Mouse (Mus musculus) liver, embryonic 13.5 days (tissue): ENCODE results near the gene Taf11. TPM values are rescaled to one million over a fixed set of nuclear protein-coding genes. Genes with fewer than 3 reads are reported as not detected.

ENCODE experiments used
- ATAC-seq: fragments of 200-750 bp; cut with Nextera tagmentation; 2 replicates; pipeline ENCODE4 v1.8.0; 2017; ENCODE audit warnings: low read depth, mild to moderate bottlenecking, moderate number of reproducible peaks, moderate library complexity
- DNase-seq: peaks from one replicate; pipeline ENCODE4 v3.0.0; 2022
- H3K27ac ChIP-seq: fragments of 300-500 bp; sonication (generic); 2 replicates; pipeline ENCODE4 v1.5.1; 2015; ENCODE audit warnings: moderate library complexity, mild to moderate bottlenecking, inconsistent platforms
- H3K27me3 ChIP-seq: fragments of 300-500 bp; sonication (generic); 2 replicates; pipeline ENCODE4 v1.6.1; 2015; ENCODE audit warnings: mild to moderate bottlenecking, inconsistent platforms
- H3K36me3 ChIP-seq: fragments of 300-500 bp; sonication (generic); 2 replicates; pipeline ENCODE4 v1.6.1; 2015; ENCODE audit warnings: mild to moderate bottlenecking, inconsistent platforms
- H3K4me1 ChIP-seq: fragments of 300-500 bp; sonication (generic); replicated peaks from 2 replicates; pipeline ENCODE4 v1.6.1; 2015; ENCODE audit warnings: inconsistent platforms
- H3K4me2 ChIP-seq: fragments of 300-500 bp; sonication (generic); 2 replicates; pipeline ENCODE4 v1.6.1; 2015; ENCODE audit warnings: inconsistent platforms, mild to moderate bottlenecking, moderate library complexity
- H3K4me3 ChIP-seq: fragments of 300-500 bp; sonication (generic); replicated peaks from 2 replicates; pipeline ENCODE4 v1.5.1; 2015; ENCODE audit warnings: mild to moderate bottlenecking, inconsistent platforms
- H3K9ac ChIP-seq: fragments of 300-500 bp; sonication (generic); 2 replicates; pipeline ENCODE4 v1.6.1; 2015; ENCODE audit warnings: mild to moderate bottlenecking, inconsistent platforms
- H3K9me3 ChIP-seq: fragments of 300-500 bp; sonication (generic); replicated peaks from 2 replicates; pipeline ENCODE4 v1.6.1; 2016; ENCODE audit warnings: inconsistent platforms
- WGBS: fragments of 180-500 bp; shearing (Covaris S2); methylation state at CpG from one replicate; pipeline ENCODE4 v1.1.7; 2015; ENCODE audit not compliant: insufficient replicate concordance; 5-methylcytosine and 5-hydroxymethylcytosine counted together
- polyA plus RNA-seq: library from polyadenylated mRNA; unstranded; fragments of >200 nt; fragmentation: Nextera tagmentation; extraction: Ambion mirVana; gene quantifications from 2 replicates; pipeline ENCODE4 v1.2.1, GENCODE M21; 2015

Taf11 gene
- polyA plus RNA-seq, 1 experiment from 2014 or later: 32.4 TPM

DNA sequence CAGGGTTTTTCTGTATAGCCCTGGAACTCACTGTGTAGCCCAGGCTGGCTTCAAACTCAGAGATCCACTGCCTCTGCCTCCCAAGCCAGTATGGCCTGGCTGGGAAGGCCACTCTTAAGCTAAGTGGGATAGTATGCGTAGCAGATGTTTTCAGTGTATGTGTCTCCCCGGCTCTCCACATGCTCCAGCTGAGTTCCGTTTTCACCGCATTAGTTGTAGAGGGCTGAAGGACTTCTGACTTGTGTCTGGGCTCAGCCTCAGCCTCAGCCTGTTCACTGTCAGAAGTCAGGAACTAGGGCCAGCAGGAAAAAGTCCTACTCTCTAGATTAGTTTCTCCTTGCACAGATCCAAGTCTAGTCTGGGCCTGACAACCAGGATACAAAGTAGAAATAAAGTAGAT is 6.7 kb upstream of the Taf11 start:
- no peaks in the 10 kb centered on the region for H3K9me3 ChIP-seq
- H3K36me3 ChIP-seq: no peaks in the 10 kb centered on the region
- ATAC-seq (no peak), DNase-seq (no peak)
- no peak overlapping the region for H3K4me3 ChIP-seq
- H3K4me1 ChIP-seq: peaks cover 15% of the 10 kb centered on the region
- 75% methylated on average over 4 of the region's 4 CpGs for WGBS
- H3K27ac ChIP-seq: no peak overlapping the region
- no peak overlapping the region for H3K4me2 ChIP-seq
- no peak overlapping the region for H3K9ac ChIP-seq
- no peaks in the 10 kb centered on the region for H3K27me3 ChIP-seq

DNA sequence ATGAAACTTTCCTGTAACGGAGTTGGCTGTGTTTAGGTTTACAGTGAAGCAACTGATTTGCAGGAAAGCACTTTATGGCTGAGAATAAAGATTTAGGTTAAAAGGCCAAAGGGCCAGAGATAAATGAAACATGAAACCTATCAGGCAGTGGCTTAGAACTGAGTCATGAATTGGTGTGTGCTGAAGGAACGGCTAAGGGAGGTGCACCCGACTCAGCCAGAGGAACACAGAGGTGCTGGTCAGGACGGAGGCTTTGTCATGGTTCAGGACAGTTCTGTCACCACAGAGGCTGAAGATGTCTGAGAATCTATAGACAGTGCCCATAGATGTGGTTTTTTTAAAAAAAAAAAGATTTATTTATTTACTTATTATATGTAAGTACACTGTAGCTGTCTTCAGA is 5.1 kb upstream of the Taf11 start:
- H3K36me3 ChIP-seq: no peaks in the 10 kb centered on the region
- H3K4me2 ChIP-seq: no peak overlapping the region
- ATAC-seq (no peak), DNase-seq (no peak)
- H3K4me1 ChIP-seq: peaks cover 21% of the 10 kb centered on the region
- H3K27ac ChIP-seq: no peak overlapping the region
- no peaks in the 10 kb centered on the region for H3K9me3 ChIP-seq
- WGBS: 77% methylated on average over 4 of the region's 4 CpGs
- H3K9ac ChIP-seq: no peak overlapping the region
- H3K4me3 ChIP-seq: no peak overlapping the region
- H3K27me3 ChIP-seq: no peaks in the 10 kb centered on the region

DNA sequence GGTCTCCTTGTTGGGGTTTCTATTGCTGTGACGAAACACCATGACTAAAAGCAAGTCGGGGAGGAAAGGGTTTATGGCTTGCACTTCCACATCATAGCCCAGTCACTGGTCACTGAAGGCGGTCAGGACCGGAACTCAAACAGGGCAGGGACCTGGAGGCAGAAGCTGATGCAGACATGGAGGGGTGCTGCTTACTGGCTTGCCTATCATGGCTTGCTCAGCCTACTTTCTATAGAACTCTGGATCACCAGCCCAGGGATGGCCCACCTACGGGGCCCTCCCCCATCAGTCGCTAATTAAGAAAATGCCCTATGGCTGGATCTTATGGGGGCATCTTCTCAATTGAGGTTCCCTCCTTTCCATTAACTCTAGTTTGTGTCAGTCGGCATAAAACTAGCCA is 1.7 kb upstream of the Taf11 start:
- Histone ChIP-seq H3K36me3 (no peaks in the 10 kb centered on the region), H3K4me3 (no peak overlapping the region), H3K27ac (no peak overlapping the region), H3K4me2 (no peak overlapping the region), H3K9ac (no peak overlapping the region), H3K27me3 (no peaks in the 10 kb centered on the region), H3K9me3 (no peaks in the 10 kb centered on the region), H3K4me1 (peaks cover 41% of the 10 kb centered on the region)
- no peak for DNase-seq
- WGBS: 66% methylated on average over 7 of the region's 7 CpGs
- no peak for ATAC-seq

DNA sequence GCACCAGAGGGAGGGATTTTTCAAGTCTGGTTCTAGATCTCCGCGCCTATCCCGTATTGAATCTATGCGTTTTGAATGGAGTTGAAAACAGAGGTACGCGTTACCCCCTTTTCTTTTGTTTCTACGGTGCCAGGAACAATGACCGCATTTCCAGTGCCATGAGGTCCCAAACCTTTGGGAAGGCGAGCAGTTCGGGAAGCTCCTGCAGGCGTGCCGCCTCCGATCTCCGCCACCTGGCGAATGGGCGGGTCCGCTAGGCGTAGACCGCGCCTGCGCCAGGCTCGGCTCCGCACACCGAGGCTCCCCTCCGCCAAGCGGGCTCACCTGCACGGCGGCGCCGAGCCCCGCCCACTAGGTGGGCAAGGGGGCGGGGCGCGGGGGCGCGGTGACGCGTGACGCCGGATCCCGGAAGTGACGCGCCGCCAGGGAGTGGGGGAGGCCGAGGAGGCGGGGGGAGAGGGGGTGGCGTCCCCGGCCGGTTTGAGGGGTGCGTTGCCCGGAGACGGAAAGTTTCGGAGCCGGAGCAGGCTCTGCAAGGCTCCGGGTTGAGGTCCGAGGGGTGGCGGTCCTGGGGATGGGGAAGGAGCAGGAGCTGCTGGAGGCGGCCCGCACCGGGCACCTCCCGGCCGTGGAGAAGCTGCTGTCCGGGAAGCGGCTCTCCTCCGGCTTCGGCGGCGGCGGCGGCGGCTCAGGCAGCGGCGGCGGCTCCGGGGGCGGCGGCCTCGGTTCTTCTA is 589 bp downstream of the Taf11 start, which contains the start of gene Anks1:
TSS of gene Anks1 (plus strand) at position 419 of the 734 bp plus-strand sequence.
- under 1% methylated on average over 76 of the region's 78 CpGs for WGBS
- peak within 1 kb of the TSS; percentile 92 for H3K9ac ChIP-seq
- H3K27ac ChIP-seq: peak within 1 kb of the TSS; percentile 89
- H3K9me3 ChIP-seq: no peaks in the 10 kb centered on the region
- ATAC-seq (peak; percentile 83), DNase-seq (peak; percentile 78)
- H3K4me1 ChIP-seq: peaks cover 49% of the 10 kb centered on the region
- H3K36me3 ChIP-seq: peaks cover 8% of the 10 kb centered on the region
- no peaks in the 10 kb centered on the region for H3K27me3 ChIP-seq
- peak within 1 kb of the TSS; percentile 99 for H3K4me2 ChIP-seq
- peak within 1 kb of the TSS; percentile 95 for H3K4me3 ChIP-seq

DNA sequence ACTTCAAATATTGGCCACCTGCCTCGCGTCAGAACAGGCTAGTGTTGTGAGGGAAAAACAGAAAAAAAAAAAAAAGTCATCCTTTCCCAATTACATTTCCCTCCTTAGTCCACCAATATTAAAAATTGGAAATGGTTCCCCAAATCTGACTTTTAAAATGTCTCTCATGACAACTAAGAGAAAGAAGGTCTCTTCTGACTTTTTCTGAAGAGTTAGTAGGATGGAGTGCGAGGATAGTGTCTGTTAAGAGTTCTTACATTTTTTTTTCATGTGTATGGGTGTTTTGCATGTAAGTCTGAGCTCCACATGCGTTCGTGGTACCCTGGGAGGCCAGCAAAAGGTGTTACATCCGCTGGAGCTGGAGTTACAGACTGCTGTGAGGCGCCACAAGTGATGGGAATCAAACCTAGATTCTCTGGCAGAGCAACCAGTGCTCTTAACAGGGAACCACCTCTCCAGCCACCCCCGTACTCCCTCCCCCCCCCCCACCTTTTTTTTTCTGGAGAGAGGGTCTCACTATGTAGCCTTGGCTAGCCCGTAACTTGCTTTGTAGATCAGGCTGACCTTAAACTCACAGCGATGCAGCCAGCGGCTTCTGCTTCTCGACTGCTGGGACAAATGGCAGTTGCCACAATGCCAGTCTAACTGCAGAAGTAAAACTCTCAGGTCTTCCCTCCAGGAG is 1.3 kb downstream of the Taf11 start:
- H3K27me3 ChIP-seq: no peaks in the 10 kb centered on the region
- peaks cover 49% of the 10 kb centered on the region for H3K4me1 ChIP-seq
- no peak for ATAC-seq
- WGBS: under 1% methylated on average over 12 of the region's 12 CpGs
- DNase-seq: peak; percentile 26
- peaks cover 13% of the 10 kb centered on the region for H3K36me3 ChIP-seq
- peak overlapping the region; percentile 92 for H3K9ac ChIP-seq
- H3K4me3 ChIP-seq: peak overlapping the region; percentile 95
- peak overlapping the region; percentile 89 for H3K27ac ChIP-seq
- peak overlapping the region; percentile 99 for H3K4me2 ChIP-seq
- no peaks in the 10 kb centered on the region for H3K9me3 ChIP-seq

DNA sequence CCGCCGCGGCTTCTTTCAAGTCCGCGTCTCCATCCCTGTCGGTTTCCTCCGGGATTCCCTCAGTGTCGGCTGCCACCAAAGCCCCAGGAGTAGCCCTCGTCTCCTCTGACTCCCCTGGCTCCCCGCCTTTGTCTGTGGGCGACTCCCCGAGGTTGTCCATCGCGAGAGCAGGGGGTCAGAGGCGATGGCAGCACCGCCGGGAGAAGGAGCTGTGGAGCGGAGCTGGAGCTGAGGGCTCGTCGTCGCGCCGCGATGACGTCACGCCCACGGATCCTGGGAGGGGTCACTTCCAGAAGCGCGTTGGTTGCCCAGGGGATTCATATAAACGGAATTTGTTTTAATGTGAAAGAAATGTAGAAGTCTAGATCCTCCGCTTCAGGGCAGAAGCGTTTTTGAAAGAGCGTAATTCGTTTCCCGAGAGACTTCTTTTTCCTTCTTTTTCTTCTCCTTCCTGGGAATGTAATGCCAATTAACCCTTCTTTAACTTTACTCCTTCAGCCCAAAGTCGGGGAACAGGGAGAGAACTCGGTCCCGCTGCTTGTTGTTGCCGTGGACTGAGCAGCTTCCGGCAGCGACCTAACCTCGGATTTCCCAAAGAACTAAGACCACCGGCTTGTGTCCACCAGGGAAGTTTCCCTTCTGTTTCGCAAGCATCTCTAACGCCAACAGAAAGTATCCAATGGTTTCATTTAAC is 2.0 kb downstream of the Taf11 start:
- H3K36me3 ChIP-seq: peaks cover 20% of the 10 kb centered on the region
- peak overlapping the region; percentile 95 for H3K4me3 ChIP-seq
- peak overlapping the region; percentile 99 for H3K4me2 ChIP-seq
- under 1% methylated on average over 45 of the region's 45 CpGs for WGBS
- H3K27me3 ChIP-seq: no peaks in the 10 kb centered on the region
- peak; percentile 63 for ATAC-seq
- no peaks in the 10 kb centered on the region for H3K9me3 ChIP-seq
- H3K9ac ChIP-seq: peak overlapping the region; percentile 92
- peaks cover 49% of the 10 kb centered on the region for H3K4me1 ChIP-seq
- DNase-seq: peak; percentile 87
- H3K27ac ChIP-seq: peak overlapping the region; percentile 89

DNA sequence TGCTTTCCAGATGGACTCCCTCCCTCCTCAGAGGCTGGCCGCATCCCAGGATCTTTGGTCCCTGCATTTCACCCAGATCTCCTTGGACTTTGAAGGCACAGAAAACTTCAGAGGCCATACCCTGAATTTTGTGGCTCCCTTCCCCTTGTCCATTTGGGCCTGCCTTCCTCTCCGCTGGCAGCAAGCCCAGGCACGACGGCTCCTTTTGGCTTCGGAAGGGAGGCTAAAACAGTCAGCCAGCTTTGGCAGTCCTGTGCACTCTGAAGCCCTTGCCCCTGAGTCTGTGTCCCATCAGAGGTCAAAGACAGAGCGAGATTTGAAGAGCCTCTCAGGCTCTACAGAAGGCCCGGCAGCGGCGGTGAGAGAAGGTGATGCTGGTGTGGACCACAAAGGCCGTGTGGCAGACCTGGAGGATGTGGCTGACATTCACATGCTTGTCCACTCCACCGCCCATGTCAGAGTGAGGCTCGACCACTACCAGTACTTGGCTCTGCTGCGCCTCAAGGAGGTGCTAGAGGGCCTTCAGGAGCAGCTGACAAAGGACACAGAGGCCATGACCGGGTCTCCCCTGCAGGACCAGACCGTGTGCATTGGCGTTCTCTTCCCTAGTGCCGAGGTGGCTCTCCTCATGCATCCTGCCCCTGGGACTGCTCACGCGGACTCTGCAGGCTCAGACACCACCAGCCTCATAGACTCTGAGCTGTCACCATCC is 23.0 kb downstream of the Taf11 start:
- no peak for DNase-seq
- Histone ChIP-seq H3K27me3 (no peaks in the 10 kb centered on the region), H3K27ac (no peak overlapping the region), H3K9me3 (no peaks in the 10 kb centered on the region), H3K4me2 (no peak overlapping the region), H3K4me1 (no peaks in the 10 kb centered on the region), H3K36me3 (peaks cover 71% of the 10 kb centered on the region), H3K4me3 (no peak overlapping the region), H3K9ac (no peak overlapping the region)
- ATAC-seq: no peak
- WGBS: 79% methylated on average over 19 of the region's 19 CpGs

DNA sequence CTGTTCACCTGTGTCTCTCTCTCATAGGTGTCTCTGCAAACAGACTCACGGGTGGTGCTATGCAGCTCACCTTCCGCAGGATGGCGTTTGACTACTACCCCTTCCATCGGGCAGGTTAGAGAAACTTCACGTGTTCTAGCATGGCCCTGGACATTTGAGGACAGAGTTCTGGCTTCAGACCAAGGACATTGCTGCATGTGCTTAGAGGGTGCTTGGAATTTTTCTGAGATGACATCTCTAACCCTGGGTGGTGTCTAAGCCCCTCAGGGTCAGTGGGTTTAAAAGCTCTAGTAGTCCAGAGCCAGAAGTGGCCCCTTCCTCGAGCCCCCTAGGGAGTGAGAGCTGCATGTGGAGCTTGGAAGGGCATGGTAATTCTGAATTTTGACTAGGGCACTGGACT is 25.6 kb downstream of the Taf11 start:
- no peak for DNase-seq
- no peak overlapping the region for H3K4me2 ChIP-seq
- H3K36me3 ChIP-seq: peaks cover 83% of the 10 kb centered on the region

DNA sequence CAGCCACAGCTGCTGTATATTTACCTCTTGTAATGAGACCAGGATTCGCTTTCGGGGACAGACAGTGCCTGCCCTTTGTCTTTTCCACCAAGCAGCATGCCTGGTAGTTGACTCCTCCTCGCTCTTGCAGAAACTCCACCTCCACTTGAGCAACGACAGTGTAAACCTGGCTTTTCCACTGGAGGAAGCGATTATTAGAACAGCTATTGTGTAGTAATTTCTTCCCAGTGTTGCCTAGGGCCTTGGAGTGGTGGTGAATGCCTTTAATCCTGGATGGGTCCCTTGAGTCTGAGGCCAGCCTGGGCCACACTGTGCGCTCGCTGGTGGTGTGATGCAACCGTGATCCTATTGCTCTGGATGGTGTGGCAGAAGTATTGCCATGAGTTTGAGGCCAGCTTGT is 26.5 kb downstream of the Taf11 start:
- Histone ChIP-seq H3K4me2 (no peak overlapping the region), H3K4me3 (no peak overlapping the region), H3K4me1 (no peaks in the 10 kb centered on the region), H3K27ac (no peak overlapping the region), H3K9me3 (no peaks in the 10 kb centered on the region), H3K36me3 (peaks cover 83% of the 10 kb centered on the region), H3K27me3 (no peaks in the 10 kb centered on the region), H3K9ac (no peak overlapping the region)
- DNase-seq (no peak), ATAC-seq (no peak)
- 83% methylated on average over 8 of the region's 8 CpGs for WGBS

More for the DNA sequence above, 25.6 kb downstream of the Taf11 start:
- Histone ChIP-seq H3K4me1 (no peaks in the 10 kb centered on the region), H3K9me3 (no peaks in the 10 kb centered on the region), H3K9ac (no peak overlapping the region), H3K27ac (no peak overlapping the region), H3K27me3 (no peaks in the 10 kb centered on the region), H3K4me3 (no peak overlapping the region)
- 82% methylated on average over 6 of the region's 6 CpGs for WGBS
- ATAC-seq: no peak

DNA sequence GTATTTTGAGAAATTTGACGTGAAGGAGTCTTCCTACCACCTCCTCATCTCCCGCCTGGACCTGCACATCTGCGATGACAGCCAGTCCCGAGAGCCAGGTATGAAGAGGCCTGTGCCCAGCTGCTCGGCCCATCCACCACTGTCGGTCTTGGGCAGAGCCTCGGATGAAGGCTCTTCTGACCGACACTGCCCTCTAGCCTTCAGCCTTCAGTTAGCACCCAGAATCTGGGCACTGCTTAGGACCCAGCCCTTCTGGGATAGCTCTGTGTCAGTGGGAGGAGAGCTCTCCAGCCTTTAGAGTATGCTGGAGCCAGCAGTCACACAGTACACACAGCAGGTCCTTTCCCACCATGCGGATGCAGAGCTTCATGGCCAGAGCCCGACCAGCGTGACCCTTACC is 28.1 kb downstream of the Taf11 start:
- Histone ChIP-seq H3K4me2 (no peak overlapping the region), H3K4me1 (no peaks in the 10 kb centered on the region), H3K27ac (no peak overlapping the region), H3K4me3 (no peak overlapping the region), H3K9ac (no peak overlapping the region), H3K27me3 (no peaks in the 10 kb centered on the region), H3K9me3 (no peaks in the 10 kb centered on the region), H3K36me3 (peaks cover 71% of the 10 kb centered on the region)
- ATAC-seq: no peak
- 77% methylated on average over 11 of the region's 11 CpGs for WGBS
- DNase-seq: no peak

DNA sequence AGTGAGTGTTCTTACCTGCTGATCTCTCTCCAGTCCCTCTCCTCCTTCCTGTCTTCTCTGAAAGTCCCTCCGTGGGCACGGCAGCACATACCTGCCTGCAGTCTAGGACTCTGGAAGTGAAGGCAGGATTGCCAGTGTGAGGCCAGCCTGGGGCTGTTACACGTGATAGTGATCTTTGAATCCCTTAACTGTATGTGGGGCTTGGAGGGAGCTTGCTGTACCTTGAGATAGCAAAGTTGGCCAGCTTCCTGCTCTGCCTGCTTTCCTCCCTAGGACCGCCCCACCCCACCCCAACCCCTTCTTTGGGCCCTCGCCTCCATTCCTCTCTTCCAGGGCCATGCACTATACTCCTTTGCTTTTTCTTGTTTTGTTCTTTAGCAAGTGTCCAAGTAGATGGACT is 35.1 kb downstream of the Taf11 start:
- peaks cover 18% of the 10 kb centered on the region for H3K36me3 ChIP-seq
- ATAC-seq: peak; percentile 93
- peak; percentile 48 for DNase-seq
- H3K9me3 ChIP-seq: no peaks in the 10 kb centered on the region
- H3K4me3 ChIP-seq: peak overlapping the region; percentile 9; the same call in 1 of the 2 replicates
- H3K27ac ChIP-seq: peak overlapping the region; percentile 29; the same call in 1 of the 2 replicates
- peaks cover 37% of the 10 kb centered on the region for H3K4me1 ChIP-seq
- peak overlapping the region; percentile 54 for H3K4me2 ChIP-seq
- 0 out of 2 replicates have a peak overlapping the region, but pooled peaks have one; percentile 17 for H3K9ac ChIP-seq
- WGBS: 15% methylated on average over 5 of the region's 5 CpGs
- no peaks in the 10 kb centered on the region for H3K27me3 ChIP-seq
